Mouse (Mus musculus): ENCODE results near the gene Clpsl2.

Clpsl2 gene

GRCm38 (mm10) chr17:28560598-28560997, 11.4 kb downstream of the Clpsl2 start, which contains the start of gene Clps:
Gene Clps (minus strand): TSS chr17:28560766.
- DNase-seq (ENCODE audit: low spot score), result no peak

GRCm38 (mm10) chr17:28561613-28562012, 12.4 kb downstream of the Clpsl2 start:
- DNase-seq (ENCODE audit: low spot score), result no peak

GRCm38 (mm10) chr17:28565181-28565580, 16.0 kb downstream of the Clpsl2 start:
- DNase-seq (ENCODE audit: low spot score), result no peak

DNA sequence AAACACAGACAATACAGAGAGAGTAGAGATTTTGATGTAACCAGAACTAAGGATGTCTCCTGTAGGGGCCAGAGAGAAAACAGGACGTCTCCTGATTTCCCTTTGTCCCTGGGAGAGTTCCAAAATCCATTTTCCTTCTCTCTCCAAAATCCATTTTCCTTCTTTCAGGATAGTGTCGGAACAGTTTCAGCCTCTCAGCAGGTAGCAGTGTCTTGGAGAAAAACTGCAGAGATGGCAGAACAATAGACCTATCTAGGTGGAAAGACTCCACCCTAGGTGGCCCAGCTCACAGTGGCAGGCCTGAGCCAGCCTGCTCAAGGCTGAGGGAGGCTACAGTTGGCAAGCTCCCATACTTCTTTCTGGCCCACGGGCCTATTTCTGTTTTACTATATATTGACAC, 18.3 kb downstream of the Clpsl2 start:
- no peak for DNase-seq (ENCODE audit: low spot score)

DNA sequence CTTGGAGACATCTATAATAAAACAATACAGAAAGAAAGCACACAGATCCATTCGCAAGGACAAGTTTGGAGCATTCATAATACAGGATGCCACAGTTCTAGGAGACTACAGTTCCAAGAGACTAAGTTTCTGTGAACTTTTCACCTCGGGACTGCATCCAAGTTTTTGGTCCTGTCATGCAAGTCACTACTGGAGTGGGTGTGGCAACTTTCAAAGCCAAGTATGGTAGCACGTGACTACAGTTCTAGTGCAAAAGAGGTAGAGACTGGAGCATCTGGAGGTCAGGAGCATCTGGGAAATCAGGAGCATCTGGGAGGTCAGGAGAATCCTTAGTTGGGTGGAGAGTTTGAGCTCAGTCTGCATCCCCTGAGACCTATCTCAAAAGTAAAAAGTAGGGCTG, 22.7 kb downstream of the Clpsl2 start:
- DNase-seq (ENCODE audit: low spot score), result no peak

DNA sequence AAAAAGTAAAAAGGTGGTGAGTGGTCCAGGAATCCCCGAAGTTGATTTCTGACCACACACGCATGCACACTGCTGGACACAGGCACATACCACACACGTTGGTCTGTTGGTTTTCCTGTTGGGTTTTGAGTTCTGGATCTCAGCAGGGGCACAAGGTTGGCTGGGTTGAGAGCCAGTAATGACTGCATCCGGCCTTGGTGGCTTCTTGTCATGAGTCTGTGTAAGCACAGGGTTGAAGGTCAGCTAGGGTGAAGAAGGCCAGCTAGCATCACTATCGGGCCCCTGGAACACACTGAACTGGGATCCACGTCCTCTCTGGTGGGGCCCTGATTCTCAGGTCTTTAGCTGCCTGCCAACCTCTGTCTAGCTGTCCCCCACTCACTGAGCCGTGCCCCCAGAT, 23.3 kb downstream of the Clpsl2 start:
- no peak for DNase-seq (ENCODE audit: low spot score)

GRCm38 (mm10) chr17:28572941-28573340, 23.7 kb downstream of the Clpsl2 start:
- DNase-seq (ENCODE audit: low spot score), result no peak

- DNase-seq (ENCODE audit: low spot score), result peak; percentile 19
These were observed 26.3 kb downstream of the Clpsl2 start, which contains the start of gene Lhfpl5 for GRCm38 (mm10) chr17:28575244-28576125. Gene Lhfpl5 (plus strand): TSS chr17:28575641.

DNA sequence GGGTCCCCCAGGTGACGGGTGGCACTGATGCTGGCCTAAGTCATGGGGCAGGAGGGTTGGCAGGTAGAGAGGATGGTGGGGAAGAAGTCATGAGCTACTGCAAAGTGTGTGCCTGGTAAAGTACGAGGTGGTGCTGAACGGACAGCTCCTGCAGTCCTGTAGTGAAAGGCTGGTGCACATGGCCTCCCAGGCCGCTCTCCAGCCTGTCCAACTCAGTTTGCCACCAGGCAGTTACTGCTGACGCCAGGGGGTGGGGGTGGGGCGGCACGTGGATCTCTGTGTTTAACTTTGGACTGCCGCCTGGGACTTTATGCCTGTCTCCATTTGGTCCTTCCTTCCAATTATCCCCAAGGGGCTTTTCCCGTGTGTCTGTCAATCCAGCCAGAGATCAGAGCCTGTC, 31.2 kb downstream of the Clpsl2 start:
- no peak for DNase-seq (ENCODE audit: low spot score)

GRCm38 (mm10) chr17:28581056-28581455, 31.8 kb downstream of the Clpsl2 start:
- no peak for DNase-seq (ENCODE audit: low spot score)

DNA sequence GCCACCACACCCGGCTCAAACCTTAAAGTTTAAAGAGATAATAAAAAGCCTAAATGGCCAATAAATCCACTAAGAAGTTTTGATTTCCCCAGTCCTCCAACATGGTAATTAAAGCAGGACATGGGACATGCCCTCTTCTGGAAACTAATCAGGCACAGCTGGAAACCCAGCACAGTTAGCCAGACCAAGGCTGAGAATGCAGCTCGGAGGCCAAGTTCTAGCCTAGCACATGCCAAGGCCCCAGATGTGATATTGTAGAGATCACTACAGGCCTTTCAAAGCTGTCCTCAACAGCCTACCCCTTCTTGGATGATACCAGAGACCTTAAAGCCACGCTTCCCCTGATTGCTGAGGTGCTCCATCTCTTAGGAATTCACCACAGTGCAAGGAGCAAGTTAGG, 37.3 kb downstream of the Clpsl2 start:
- DNase-seq (ENCODE audit: low spot score), result no peak

- no peak for DNase-seq (ENCODE audit: low spot score)
These were observed 39.4 kb downstream of the Clpsl2 start for GRCm38 (mm10) chr17:28588591-28588990.

DNA sequence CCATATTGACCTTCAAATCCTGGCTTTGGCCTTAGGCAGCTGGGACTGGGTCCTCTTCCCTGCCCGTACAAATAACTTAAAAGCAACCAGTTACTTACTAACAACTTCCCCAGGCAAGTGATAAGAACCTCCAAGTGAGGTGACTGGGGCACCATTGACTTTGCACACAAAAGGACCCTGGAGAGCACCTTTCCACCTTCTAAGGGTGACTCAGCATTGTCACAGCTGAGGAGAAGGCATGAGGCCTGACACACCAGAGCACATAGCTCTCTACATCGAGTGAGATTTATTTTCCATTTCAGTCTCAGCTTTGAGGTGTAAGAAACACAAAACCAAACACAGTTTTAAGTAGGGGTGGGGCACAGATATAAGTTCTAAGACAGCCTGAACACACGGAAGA, 41.4 kb downstream of the Clpsl2 start:
- no peak for DNase-seq (ENCODE audit: low spot score)

- peak; percentile 40 for DNase-seq (ENCODE audit: low spot score)
These were observed 42.3 kb downstream of the Clpsl2 start for GRCm38 (mm10) chr17:28591476-28591875.

DNA sequence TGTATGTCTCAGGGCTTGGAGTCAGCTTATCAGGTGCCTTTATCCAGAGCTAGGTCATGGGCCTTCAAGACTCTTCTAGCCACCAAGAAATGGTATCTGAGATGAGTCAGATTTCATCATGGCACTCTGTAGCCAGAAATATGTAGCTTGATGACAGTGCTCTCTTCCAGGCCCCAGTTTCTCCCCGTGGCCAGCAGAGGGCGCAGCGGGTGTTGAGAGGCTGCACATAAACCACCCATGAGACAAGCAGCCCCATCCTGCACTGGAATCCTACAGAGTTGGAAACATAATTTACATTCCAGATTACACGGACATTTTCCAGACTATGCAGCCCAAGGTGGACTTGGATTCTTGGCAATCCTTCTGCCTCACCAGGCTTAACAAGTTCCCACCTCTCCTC, 43.8 kb downstream of the Clpsl2 start:
- DNase-seq (ENCODE audit: low spot score), result peak; percentile 57

DNA sequence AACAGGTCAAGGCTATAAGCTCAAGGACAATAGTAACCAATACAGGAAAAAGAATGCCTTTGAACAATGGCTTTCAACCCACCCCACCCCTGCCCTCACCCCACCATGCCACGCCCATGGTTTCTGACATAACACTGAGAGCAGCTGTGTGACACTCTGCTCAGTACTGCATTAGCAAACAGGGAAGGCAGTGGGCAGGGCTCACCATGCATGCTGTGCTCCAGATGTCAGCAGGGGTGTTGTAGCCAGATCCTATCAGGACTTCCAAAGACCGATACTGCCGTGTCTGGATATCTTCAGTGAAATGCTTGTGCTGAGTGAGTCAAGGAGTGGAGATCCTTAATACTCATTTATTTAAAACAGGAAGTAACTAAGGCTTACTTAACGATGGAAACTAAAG, 44.8 kb downstream of the Clpsl2 start:
- no peak for DNase-seq (ENCODE audit: low spot score)

GRCm38 (mm10) chr17:28600780-28601179, 51.6 kb downstream of the Clpsl2 start:
- DNase-seq (ENCODE audit: low spot score), result no peak

GRCm38 (mm10) chr17:28601557-28602250, 52.5 kb downstream of the Clpsl2 start:
- no peak for DNase-seq (ENCODE audit: low spot score)
